Mouse (Mus musculus) liver, adult 2 months (tissue): ENCODE data around the gene Gm2115.

Source experiments
- CTCF ChIP-seq: fragments of 200-500 bp; IDR thresholded peaks from 2 replicates; pipeline ENCODE4 v1.5.1; 2011; ENCODE audit warnings: low read depth, low read length, control low read depth
- POLR2A ChIP-seq: fragments of 200-500 bp; IDR thresholded peaks from 2 replicates; pipeline ENCODE4 v1.6.1; 2011; ENCODE audit warnings: low read length, control low read depth; ENCODE audit not compliant: insufficient read depth; ENCODE audit errors: extremely low read depth

DNA sequence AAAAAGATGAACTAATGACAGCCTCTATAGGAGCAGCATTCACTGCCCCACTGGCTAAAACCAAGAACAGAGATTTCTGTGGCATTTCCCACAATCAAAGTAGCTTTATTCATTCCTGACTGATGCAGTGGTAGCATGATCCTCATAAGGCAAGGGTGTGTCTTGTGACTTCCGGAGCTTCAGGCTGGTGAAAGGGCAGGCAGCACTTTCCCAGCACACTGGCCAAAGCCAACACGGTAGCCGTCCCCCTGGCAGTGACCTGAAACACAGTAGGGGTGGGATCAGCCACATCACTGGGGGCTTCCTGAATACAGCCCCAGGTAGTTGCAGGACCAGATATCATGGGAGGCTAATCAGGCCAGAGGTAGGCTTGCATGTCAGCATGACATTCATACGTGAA is 56.3 kb downstream of the Gm2115 start:
- TF ChIP-seq CTCF = no peak
- TF ChIP-seq POLR2A = no peak
